Mouse (Mus musculus) gastrocnemius, postnatal 14 days (tissue): ENCODE data around the gene Lin54. TPM values are rescaled to one million over a fixed set of nuclear protein-coding genes. Genes with fewer than 3 reads are reported as not detected.
"Not testable (repeated sequence)": the region's sequence is repeated elsewhere in the genome, so short reads cannot be mapped to it uniquely, and the experiment has no call there.

Experiments used
- DNase-seq: peaks from one replicate; pipeline ENCODE4 v3.0.0; 2021; ENCODE audit warnings: mixed read lengths
- intact Hi-C: fragments of 180-260 bp; cut with DNase I; formaldehyde crosslinking; loops from one replicate; pipeline ENCODE4 v1.15.1; 2025; ENCODE audit warnings: low total_unique reads
- microRNA-seq, 2 experiments: library from miRNA; unstranded; fragments of <30 nt; microRNA quantifications; one replicate each; pipeline ENCODE4 v1.2.0; 2021
- total RNA-seq, 2 experiments: library from RNA; stranded (reverse); gene quantifications; 2 replicates each; pipeline ENCODE4 v1.2.3; 2021

The Lin54 gene
- total RNA-seq, 2 experiments from 2014 or later, result 5.8 to 6.4 TPM

DNA sequence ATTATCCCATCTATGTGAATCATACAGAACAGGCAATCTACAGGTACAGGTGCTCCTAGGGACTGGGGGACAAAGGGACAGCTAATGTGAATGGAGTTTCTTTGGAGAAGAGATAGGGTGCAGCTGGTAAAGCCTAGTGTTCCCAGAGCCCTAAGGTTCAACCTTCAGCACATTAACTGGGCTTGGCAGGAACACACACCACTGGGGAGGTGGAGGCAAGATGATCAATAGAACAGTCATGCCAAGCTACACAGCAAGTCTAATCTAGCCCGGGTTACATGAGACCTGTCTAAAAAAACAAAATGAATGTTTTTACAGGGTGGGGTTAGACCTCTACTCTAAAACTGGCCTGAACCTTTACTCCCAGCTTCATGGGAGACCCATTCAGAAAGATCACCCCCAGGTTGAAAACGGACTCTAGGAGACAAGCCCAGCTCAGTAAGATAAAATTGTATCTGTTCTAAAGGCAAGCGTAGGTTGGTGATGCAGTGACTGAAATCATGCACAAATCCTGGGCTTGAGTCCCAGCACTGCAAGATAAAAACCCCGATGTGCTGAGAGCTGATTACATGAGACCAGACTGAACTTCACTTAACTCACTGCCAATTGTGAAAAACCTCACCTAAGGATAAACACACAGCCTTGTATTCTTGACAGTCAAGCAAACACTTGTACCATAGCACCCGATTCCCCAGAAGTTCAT lies 72.3 kb downstream of the Lin54 start:
- DNase-seq, result no peak
- intact Hi-C loops, result no loop called here

DNA sequence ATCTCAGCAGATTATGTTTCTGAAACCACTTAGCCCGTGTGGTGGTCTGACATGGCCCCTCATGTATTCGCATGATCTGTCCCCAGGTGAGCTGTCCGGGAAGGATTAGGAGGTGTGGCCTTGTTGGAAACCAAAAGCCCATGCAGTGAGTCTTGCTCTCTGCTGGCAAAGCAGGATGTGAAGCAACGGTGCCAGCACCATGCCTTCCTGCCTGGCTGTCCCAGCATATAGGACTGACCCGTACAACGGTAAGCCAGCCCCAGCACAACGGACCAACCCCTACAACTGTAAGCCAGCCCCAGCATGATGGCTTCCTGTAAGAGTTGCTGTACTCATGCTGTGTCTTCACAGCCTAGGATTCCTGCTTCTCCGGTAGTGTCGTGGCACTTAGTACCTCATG lies 73.2 kb downstream of the Lin54 start:
- intact Hi-C loops, result no loop called here
- no peak for DNase-seq

DNA sequence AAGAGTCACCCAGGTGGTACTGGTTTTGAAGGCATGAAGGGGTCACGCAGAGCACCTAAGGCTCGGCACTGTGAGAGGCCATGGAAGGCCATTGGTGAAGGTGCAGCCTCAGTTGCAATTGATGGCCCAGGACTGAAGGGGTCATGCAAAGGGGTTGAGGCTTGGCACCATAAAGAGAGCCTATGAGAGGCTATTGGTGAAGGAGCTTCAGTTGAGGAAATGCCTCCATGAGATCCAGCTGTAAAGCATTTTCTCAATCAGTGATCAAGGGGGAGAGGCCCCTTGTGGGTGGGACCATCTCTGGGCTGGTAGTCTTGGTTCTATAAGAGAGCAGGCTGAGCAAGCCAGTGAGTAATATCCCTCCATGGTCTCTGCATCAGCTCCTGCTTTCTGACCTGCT lies 74.6 kb downstream of the Lin54 start:
- DNase-seq, intact Hi-C loops: not testable (repeated sequence)

DNA sequence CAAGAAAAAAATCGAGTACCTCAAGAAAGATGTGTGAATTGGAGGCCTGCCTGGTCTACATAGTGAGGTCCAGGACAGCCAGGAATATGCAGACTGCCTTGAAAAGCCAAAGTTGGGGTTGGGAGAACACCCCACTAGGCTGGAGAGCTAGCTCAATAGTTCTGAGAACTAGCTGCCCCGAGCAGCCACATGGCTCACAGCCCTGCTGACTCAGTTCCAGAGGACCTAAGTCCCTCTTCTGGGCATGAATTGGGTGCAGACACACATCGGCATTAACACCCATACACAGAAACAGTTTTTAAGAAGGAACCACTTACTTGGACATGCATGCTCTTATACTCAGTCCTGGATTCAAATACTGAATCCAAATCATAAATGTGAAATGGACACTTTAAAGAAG lies 76.2 kb downstream of the Lin54 start:
- intact Hi-C loops, result no loop called here
- DNase-seq, result no peak

DNA sequence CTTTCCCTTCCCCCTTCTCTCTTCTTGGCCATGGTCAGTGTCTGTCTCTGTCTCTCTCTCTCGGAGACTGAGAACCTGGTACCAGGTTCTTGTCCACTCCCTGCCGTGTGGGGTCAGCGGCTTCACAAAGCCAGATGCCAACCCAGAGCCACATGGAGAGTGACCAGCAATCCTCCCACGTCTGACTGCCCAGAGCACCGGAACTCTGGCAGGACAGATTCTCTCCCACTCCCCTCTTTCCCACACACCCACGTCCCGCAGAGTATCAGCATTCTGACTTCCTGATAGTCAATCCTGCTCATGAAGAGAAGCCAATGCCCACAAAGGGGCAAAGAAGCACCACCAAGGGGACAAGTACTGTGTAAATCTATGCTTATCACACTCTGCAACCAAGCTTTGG lies 76.8 kb downstream of the Lin54 start:
- intact Hi-C loops, result no loop called here
- DNase-seq, result no peak

DNA sequence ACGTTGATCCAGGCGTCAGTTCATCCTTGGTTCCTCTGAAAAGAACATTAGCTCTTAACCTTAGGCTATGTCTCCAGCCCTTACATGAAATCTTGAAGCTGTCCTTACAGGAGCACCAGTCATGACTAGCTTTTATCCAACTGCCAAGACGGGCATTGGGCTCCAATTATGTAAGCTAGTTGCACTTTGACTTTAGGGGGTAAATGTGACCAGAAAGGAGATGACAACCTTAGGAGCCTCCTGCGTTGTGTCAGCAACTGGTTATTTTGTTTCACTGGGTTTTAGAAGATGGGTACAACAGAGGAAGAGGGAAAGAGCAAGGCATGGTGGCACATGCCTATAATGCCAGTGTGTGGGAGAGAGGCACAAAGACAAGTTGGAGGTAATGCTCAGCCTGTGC lies 81.6 kb downstream of the Lin54 start:
- intact Hi-C loops, result no loop called here
- DNase-seq, result no peak

DNA sequence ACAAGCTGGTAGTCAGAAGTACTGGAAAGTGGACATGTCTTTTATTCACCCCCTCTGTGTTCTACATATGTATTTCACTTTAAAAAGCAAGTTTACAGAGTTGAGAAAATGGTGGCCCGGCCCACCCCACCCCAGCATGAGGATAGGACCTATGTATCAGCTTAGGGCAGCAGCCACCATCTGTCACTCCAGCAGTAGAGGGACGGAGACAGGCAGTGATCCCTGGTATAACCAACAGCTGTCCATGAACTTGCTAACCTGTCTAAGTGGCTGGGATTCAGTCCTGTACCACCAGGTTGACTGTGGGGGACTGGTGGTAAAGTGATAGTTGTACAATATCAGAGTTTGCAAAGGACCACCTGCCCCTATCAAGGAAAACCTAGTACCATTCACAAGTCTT lies 82.4 kb downstream of the Lin54 start:
- intact Hi-C loops, result no loop called here
- no peak for DNase-seq

DNA sequence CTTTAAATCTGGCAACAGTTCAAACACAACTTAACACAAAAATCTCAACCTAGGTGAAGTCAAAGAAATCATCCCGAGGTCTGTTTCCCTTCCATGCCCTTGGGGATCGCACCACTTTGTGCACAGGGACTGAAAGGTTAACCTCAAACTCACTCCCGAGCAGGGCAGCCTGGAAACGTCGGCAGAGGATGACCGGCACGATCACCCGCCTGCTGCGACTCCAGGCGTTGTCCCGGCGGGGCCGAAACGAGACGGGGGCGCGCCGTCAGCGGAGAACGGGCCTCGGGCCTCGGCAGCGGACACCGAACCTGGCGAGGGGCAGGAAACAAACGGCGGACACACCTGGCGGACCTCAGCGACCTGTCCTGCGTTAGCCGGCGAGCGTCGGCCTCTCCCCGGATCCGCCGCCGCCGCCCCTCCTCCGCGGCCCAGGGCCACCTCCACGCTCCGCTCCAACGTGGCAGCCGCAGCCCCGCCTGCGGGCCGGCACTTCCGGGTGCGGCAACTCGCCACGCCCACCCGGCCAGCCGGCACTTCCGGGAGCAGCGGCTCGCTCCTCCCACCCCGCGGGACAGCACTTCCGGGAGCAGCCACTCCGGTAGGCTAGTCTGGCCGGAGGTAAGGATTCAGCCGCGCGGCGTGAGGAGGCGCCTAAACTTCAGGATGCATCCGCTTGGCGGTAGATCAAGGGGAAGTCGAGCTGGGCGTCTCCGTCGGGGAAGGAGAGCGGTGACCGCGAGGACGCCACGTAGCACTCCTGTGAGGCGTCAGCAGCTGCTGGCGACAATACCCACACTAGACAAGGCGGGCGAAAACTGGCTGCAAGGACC lies 84.5 kb downstream of the Lin54 start, which contains the start of gene Sec31a:
TSS of gene Sec31a (minus strand) at position 474 of the 830 bp plus-strand sequence.
- intact Hi-C loops, result no loop called here
- peak; percentile 99 for DNase-seq

DNA sequence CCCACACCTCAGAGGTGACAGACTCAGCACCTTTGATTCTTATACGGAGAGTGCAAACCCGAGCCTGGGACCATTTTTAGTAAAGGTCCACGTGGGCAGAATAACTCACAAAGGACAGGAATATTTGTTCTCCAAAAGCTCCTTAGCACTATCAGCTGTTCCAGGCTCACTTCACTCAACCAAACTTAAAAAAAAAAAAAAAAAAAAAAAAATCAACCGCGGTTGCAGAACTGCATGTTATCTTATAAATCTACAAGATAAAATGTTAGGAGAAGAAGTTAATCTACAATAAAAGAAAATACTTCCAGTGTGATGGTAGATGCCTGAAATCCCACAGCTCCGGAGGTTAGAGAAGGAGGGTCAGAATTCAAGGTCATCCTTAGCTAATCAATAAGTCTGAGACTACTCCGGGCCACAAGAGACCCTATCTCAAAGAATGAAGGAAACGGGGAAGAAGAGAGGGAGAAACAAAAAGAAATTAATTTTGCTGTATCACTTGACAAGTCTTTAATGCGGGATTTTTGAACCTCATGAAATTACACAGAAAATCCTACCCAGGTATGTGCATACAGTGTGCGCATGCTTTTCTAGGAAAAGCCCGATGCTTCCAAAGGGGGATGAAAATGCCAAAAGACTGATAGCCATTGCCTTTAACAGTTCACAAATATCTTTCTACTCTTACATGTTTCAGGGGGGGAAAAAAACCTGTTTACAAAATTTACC lies 85.8 kb downstream of the Lin54 start:
- DNase-seq, result no peak
- intact Hi-C loops, result loop anchor here (5.0 kb wide), 1 partner anchor 98 kb away; no protein-coding TSS in a partner anchor

DNA sequence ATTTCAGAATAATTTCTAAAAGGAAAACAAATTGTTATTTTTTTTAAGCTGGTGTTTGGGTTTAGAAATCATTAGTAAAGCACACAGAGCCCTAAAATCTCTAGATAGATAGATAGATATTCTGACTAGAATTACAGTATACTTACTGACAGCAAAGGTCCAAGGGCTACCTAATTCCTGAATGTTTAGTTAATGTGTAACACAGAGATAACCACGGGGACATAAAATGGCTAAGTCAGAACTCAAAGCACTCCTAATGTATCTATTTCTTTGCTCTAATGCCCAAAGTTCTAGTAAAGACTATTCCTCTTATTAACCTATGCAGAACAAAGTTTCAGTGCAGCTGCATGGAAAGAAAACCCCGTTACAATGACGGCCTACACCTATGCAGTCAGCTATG lies 87.6 kb downstream of the Lin54 start:
- intact Hi-C loops, result loop anchor here (5.0 kb wide), 1 partner anchor 99 kb away; no protein-coding TSS in a partner anchor

DNA sequence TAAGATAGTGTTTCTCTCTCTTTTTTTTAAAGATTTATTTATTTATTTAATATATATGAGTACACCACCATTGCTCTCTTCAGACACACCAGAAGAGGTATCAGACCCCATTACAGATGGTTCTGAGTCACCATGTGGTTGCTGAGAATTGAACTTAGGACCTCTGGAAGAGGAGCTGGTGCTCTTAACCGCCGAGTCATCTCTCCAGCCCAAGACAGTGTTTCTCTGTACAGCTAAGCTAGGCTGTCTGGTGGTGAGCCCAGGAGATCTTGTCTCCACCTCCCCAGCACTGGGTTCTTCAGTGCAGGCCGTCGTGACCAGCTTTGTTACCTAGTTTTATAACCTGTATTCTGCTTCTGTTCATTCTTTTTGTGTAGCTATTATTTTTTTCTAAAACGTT lies 90.2 kb downstream of the Lin54 start:
- intact Hi-C loops, result loop anchor here (5.0 kb wide), 1 partner anchor 102 kb away; no protein-coding TSS in a partner anchor
- no peak for DNase-seq

More for the DNA sequence above, 87.6 kb downstream of the Lin54 start:
- no peak for DNase-seq

DNA sequence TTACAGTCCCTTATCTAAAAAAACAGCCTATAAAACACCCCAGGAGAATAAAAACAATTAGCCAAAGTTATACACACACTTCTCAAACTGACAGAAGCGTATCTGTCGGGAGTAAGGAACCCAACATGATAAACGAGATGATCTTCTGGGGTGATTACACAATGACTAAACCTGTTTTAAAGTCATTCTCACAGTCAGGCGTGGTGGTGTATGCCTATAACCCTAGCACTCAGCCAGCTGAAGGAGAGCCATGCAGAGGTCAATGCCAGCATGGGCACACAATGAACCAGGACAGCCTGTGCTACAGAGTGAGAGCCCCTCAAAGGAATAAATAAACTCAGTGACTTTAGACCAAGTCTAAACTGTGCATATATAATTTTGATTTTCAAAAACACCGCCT lies 92.0 kb downstream of the Lin54 start:
- no peak for DNase-seq
- intact Hi-C loops, result no loop called here

DNA sequence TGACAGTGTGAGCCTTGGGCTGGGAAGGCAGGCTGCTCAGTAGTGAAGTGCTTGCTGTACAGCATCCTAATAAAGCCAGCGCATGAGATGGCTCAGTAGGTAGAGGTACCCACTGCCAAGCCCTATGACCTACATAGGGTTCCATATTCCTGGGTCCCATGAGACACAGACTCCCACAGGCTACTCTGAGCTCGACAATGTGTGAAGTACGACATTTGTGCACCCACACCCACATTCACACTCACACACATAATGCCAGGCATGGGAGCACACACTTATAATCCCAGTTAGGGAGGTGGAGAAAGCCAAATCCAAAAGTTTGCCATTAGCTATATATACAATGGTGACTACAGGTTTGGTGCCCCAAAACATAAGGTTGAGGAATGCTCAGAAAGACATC lies 103.7 kb downstream of the Lin54 start:
- no peak for DNase-seq
- intact Hi-C loops, result no loop called here

DNA sequence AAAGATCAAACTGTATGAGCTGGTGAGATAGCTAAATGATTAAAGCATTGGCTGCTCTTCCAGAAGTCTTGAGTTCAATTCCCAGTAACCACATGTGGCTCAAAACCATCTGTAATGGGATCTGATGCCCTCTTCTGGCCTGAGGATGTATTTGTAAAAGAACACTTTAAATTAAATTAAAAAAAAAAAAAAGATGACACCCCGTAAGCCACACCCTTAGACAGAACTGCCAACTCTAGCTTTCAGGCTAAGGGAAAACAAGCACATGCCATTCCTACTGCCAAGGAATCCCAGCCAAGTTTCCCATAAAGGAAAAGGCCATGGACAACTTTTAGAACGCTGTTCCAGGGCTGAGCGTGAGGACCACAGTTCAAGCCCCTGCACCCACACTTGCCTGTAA lies 106.8 kb downstream of the Lin54 start:
- DNase-seq, result no peak
- intact Hi-C loops, result no loop called here

DNA sequence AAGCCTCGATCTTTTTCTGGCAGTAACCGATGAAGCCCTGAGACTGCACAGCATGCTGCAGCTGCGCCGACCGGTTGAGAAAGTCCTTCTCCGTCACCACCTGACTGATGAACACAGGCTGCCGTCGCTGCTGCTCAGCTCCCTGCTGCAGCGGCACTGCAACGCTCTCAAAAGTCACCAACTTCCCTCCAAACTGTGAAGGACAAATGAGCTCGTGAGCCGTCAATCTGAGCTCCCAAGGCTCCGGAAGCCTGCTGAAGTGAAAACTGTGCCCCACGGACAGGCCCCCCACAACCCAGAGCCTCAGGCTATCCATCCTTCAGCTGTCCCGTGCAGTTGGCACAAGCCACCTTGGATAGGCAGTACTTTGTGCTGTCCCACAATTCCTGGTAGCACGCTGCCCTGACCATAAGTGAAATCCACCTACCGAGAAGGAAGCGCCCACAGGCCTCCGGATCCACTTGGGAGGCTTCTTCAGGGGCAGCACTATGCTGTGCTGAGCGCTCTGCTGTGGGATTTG lies 107.9 kb downstream of the Lin54 start:
- no peak for DNase-seq
- intact Hi-C loops, result no loop called here

Small RNAs within 50 kb of the gene (microRNA-seq; reads per million reads assigned to microRNA genes)
- gene Gm23222, result 0 reads per million in 2 experiments

Other genes starting within 250 kb of the Lin54 start
- gene Sec31a, start 84.4 kb downstream of the Lin54 start, total RNA-seq, result 10 to 100 TPM; 70.6 to 82.8 TPM
- 10 to 100 TPM; 88.8 TPM for gene Cops4, start 17.7 kb upstream of the Lin54 start, total RNA-seq
- under 1 TPM in 1 of 2 experiments, not detected in 1; 0.90 TPM for gene Plac8, start 71.6 kb upstream of the Lin54 start, total RNA-seq
- 10 to 100 TPM; 39.8 to 41.0 TPM for gene Coq2, start 174.5 kb upstream of the Lin54 start, total RNA-seq
- gene Hpse, start 219.1 kb upstream of the Lin54 start, total RNA-seq, result under 1 TPM; 0.51 to 0.88 TPM